Mouse (Mus musculus) macrophage (primary cell): Measurements from ENCODE around the gene Ripor3. TPM values are rescaled to one million over a fixed set of nuclear protein-coding genes. Genes with fewer than 3 reads are reported as not detected.

ENCODE experiments used
- H3K27ac ChIP-seq: fragments of 350-480 bp; formaldehyde crosslinking; 2 replicates; pipeline ENCODE4 v1.9.0; 2021
- H3K36me3 ChIP-seq: fragments of 350-480 bp; formaldehyde crosslinking; 2 replicates; pipeline ENCODE4 v1.9.0; 2021; ENCODE audit errors: inconsistent target
- H3K4me3 ChIP-seq: fragments of 350-480 bp; formaldehyde crosslinking; 2 replicates; pipeline ENCODE4 v1.9.0; 2021; ENCODE audit errors: inconsistent target
- H3K79me2 ChIP-seq: fragments of 350-480 bp; formaldehyde crosslinking; 2 replicates; pipeline ENCODE4 v1.9.0; 2021; ENCODE audit errors: inconsistent target
- WGBS: methylation state at CpG from one replicate; pipeline ENCODE4 v1.1.7; 2026; ENCODE audit warnings: inconsistent platforms; ENCODE audit not compliant: missing documents; 5-methylcytosine and 5-hydroxymethylcytosine counted together
- polyA plus RNA-seq: library from polyadenylated mRNA; stranded (reverse); fragments of 250-400 nt; gene quantifications from 3 replicates; pipeline ENCODE4 v1.2.4, GENCODE M21; 2018; ENCODE audit warnings: inconsistent platforms

The Ripor3 gene
- polyA plus RNA-seq, 1 experiment from 2014 or later: not detected

DNA sequence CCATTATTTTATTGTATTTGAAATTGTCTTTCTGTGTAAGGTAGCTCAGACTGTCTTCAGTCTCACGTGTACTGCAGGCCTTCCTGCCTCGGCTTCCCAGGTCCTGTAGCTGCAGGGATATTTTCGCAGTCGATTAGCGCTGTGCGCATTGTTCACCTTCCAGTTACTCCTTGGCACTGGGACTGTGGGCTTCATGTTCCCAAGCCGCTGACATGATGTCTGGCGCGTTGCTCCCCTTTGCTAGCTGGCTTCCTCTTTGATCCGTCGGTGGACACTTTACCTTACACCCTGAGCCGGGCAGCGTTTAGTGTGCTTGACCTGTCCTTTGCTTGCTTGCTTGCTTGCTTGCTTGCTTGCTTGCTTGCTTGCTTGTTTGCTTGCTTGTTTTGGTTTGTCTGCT, 61.9 kb downstream of the Ripor3 start:
- WGBS: 45% methylated on average over 13 of the region's 13 CpGs
- Histone ChIP-seq H3K27ac (peak overlapping the region; percentile 98), H3K79me2 (peaks cover 93% of the 10 kb centered on the region), H3K36me3 (peaks cover 6% of the 10 kb centered on the region; the same call in 1 of the 2 replicates), H3K4me3 (no peak overlapping the region)

- 52% methylated on average over 6 of the region's 6 CpGs for WGBS
- Histone ChIP-seq H3K4me3 (no peak overlapping the region), H3K27ac (peak overlapping the region; percentile 98), H3K79me2 (peaks cover 93% of the 10 kb centered on the region), H3K36me3 (peaks cover 3% of the 10 kb centered on the region; the same call in 1 of the 2 replicates)
Observed at GRCm38 (mm10) chr2:167948047-167948446, 62.4 kb downstream of the Ripor3 start.

GRCm38 (mm10) chr2:167947251-167947650, 63.2 kb downstream of the Ripor3 start:
- peaks cover 93% of the 10 kb centered on the region for H3K79me2 ChIP-seq
- peak overlapping the region; percentile 98 for H3K27ac ChIP-seq
- 0 out of 2 replicates have a peak, but pooled peaks cover under 1% of the 10 kb centered on the region for H3K36me3 ChIP-seq
- WGBS: 89% methylated on average over 3 of the region's 3 CpGs
- no peak overlapping the region for H3K4me3 ChIP-seq

GRCm38 (mm10) chr2:167945451-167945850, 65.0 kb downstream of the Ripor3 start:
- WGBS: 84% methylated on average over 5 of the region's 5 CpGs

GRCm38 (mm10) chr2:167944193-167944592, 66.2 kb downstream of the Ripor3 start:
- H3K79me2 ChIP-seq: peaks cover 96% of the 10 kb centered on the region
- H3K27ac ChIP-seq: no peak overlapping the region
- H3K4me3 ChIP-seq: no peak overlapping the region
- WGBS: 83% methylated on average over 3 of the region's 3 CpGs
- H3K36me3 ChIP-seq: no peaks in the 10 kb centered on the region; the same call in 1 of the 2 replicates

More at GRCm38 (mm10) chr2:167945451-167945850, 65.0 kb downstream of the Ripor3 start:
- Histone ChIP-seq H3K4me3 (no peak overlapping the region), H3K79me2 (peaks cover 93% of the 10 kb centered on the region), H3K27ac (no peak overlapping the region), H3K36me3 (no peaks in the 10 kb centered on the region; the same call in 1 of the 2 replicates)

DNA sequence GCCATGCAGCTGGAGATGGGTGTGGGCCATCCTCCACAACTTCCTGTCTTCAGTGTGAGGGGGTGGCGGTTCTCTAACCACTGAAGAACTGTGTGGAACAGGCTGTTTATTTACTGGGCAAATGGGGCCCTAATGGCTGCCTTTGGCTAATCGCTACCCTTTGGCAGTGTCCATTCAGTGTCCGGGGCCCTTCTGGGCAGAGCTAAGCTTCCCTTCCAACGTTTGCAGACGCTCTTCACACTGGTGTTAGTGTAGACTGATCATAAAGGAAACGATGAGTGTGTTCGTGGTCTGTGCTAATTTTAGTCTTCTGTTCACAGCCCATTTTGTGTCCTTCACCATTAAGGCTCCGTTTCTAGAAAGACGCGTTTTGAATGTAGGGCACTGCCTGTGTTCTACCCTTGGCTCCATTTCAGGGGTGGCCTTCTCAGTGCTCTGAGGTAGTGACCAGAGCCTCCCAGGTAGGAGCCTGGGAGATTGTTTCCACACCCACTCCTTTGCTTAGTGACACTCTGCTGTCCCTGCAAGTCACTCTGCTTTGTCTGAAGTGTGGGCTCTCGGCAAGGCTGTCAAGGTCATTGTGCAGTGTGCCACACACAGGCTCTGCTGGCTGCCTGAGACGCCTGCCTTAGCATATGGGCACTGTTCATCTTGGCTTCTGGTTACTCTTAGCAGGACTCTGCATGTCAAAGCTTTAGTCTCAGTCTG, 67.3 kb downstream of the Ripor3 start:
- Histone ChIP-seq H3K27ac (peak overlapping the region; percentile 73), H3K4me3 (no peak overlapping the region)
- WGBS: 12% methylated on average over 11 of the region's 12 CpGs

DNA sequence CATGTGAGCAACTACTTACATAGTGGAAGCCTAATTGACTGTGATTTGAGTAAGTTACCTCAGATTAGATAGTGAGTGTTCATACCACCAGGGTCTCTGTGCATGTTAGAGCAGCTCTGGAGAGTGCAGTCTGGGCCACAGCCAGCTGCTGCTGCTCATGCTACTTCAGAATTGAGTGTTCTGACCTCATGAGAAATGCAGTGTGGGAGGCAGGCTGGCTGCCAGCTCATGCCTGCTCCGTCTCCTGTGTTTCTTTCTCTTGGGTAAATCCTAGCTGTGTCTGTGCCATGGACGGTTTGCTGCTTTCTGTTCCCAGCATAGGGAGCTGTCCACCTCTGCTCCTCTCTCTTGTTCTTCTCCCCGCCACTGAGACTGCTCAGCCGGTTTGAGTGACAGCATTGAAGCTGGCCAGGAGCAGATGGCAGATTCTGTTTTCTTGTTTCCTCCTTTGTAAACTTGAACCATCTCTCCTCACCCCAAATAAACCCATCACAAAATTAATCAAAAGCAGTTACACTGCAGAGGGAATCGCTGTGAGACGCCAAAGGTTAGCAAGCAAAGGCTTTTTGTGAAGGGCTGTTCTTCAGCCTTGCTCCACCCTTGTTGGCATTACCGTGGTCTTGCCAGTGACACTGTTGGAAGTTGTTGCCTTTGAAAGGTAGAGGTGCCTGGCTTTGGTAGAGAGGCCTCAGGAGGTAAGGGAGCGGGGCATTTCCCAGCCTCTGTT, 68.1 kb downstream of the Ripor3 start:
- H3K27ac ChIP-seq: peak overlapping the region; percentile 73
- H3K4me3 ChIP-seq: no peak overlapping the region
- 27% methylated on average over 8 of the region's 8 CpGs for WGBS
- peaks cover 100% of the 10 kb centered on the region for H3K79me2 ChIP-seq
- H3K36me3 ChIP-seq: no peaks in the 10 kb centered on the region; the same call in 1 of the 2 replicates

More for the DNA sequence above, 67.3 kb downstream of the Ripor3 start:
- no peaks in the 10 kb centered on the region; the same call in 1 of the 2 replicates for H3K36me3 ChIP-seq
- H3K79me2 ChIP-seq: peaks cover 100% of the 10 kb centered on the region

DNA sequence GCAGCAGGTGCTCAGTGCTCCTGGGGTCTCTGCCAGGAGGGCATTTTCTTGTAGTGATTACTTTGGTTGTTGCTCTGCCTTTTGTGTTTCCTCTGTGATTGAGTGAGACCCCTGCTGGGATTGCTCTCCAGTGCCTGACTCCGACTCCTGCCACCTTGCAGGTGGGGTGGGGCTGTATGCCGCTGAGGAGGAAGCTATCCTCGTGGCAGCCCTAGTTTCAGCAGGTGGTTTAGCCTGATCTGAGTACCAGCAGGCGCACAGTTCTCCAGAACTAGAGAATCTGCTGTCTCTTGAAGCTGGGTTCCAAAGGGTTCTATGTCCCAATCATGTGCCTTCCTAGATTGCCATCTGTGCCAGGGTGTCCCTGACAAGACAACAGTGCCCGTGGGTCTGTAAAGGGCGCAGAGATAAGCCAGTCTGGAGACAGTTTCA, 68.7 kb downstream of the Ripor3 start:
- peaks cover 100% of the 10 kb centered on the region for H3K79me2 ChIP-seq
- whole genome bisulfite sequencing: 43% methylated on average over 6 of the region's 6 CpGs
- no peak overlapping the region for H3K4me3 ChIP-seq
- H3K27ac ChIP-seq: peak overlapping the region; percentile 73
- no peaks in the 10 kb centered on the region; the same call in 1 of the 2 replicates for H3K36me3 ChIP-seq

DNA sequence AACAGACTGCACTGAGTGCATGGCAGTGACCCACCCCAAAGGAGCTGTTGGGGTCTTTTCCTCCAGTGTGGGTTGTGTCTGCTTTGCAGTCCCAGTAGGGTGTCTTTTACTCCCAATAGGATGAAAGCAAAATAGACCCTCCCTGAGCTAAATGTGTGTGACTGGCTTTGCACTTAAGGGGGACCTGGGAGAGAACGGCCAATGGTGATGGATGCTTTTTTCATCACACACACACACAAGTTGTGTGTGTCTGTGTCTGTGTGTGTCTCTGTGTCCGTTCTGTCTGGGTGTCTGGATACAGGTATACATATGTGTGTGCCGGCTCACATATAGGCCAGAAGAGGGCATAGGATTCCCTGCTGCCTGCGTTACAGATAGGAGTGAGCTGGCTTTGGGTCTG, 69.1 kb downstream of the Ripor3 start:
- WGBS: 90% methylated on average over 2 of the region's 4 CpGs
- no peak overlapping the region for H3K4me3 ChIP-seq
- peak overlapping the region; percentile 73 for H3K27ac ChIP-seq
- H3K36me3 ChIP-seq: no peaks in the 10 kb centered on the region; the same call in 1 of the 2 replicates
- peaks cover 100% of the 10 kb centered on the region for H3K79me2 ChIP-seq

DNA sequence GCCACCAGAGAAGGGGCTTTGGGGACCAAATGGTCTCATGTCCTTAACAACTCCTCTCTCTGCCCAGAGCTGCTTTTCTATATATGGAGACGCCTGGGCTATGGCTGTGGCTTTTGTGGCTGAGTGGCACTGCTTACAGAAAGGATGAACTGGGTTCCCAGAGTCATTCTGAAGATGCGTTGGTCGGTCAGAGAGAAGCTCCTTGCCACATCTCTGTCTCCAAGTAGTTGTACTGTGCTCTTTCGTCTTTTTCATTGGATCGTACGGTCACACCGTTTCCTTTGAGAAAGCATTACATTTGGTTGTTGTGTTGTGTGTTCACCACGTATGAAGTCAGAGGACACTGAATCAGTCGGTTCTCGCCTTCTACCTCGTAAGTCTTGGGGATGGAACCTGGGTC, 69.8 kb downstream of the Ripor3 start:
- Histone ChIP-seq H3K4me3 (no peak overlapping the region), H3K36me3 (peaks cover 2% of the 10 kb centered on the region; the same call in 1 of the 2 replicates), H3K27ac (no peak overlapping the region), H3K79me2 (peaks cover 100% of the 10 kb centered on the region)
- WGBS: 66% methylated on average over 11 of the region's 11 CpGs

DNA sequence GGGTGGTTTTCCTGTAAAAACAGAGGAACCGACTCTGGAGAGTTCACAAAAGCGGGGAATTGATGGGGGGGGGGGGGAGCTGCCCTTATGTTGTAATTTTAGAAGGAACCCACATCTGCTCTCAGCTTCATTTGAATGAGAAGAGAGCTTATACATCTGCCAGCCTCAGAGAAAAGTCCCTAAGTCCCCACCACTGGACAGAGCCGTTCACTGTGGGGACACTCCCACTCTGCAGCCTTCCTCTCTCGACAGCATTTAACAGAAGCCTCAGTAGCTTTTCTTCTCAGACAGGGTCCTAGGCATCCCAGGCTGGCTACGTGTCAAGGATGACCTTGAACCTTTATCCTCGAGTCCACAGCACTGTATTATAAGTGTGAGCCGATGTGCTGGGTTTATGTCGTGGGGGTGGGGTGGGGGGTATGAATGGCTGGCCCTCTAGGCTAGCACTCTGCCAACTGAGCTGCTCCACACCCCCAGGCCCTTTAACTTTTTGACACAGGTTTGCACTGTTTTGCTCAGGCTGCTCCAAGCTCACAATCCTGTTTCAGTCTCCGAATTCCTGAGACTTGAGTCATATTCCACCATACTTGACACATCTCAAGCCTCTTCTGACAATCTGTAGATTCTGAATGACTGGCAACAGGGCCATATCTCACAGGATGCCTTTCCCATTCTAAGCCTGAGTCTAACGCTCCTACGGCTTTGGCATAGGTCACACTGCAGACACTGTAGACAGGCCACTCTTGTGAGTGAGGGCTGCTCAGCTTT, 70.6 kb downstream of the Ripor3 start:
- Histone ChIP-seq H3K4me3 (no peak overlapping the region), H3K27ac (no peak overlapping the region), H3K79me2 (peaks cover 100% of the 10 kb centered on the region), H3K36me3 (peaks cover 7% of the 10 kb centered on the region; the same call in 1 of the 2 replicates)
- 69% methylated on average over 9 of the region's 11 CpGs for WGBS

- H3K27ac ChIP-seq: no peak overlapping the region
- WGBS: 50% methylated on average over 4 of the region's 4 CpGs
Observed at GRCm38 (mm10) chr2:167939204-167939603, 71.2 kb downstream of the Ripor3 start.

GRCm38 (mm10) chr2:167938786-167939185, 71.6 kb downstream of the Ripor3 start:
- Histone ChIP-seq H3K4me3 (no peak overlapping the region), H3K27ac (no peak overlapping the region), H3K79me2 (peaks cover 100% of the 10 kb centered on the region), H3K36me3 (peaks cover 7% of the 10 kb centered on the region; the same call in 1 of the 2 replicates)
- WGBS: 72% methylated on average over 3 of the region's 3 CpGs

More at GRCm38 (mm10) chr2:167939204-167939603, 71.2 kb downstream of the Ripor3 start:
- Histone ChIP-seq H3K36me3 (peaks cover 7% of the 10 kb centered on the region; the same call in 1 of the 2 replicates), H3K79me2 (peaks cover 100% of the 10 kb centered on the region), H3K4me3 (no peak overlapping the region)

- peaks cover 87% of the 10 kb centered on the region for H3K79me2 ChIP-seq
- H3K4me3 ChIP-seq: no peak overlapping the region
- WGBS: 100% methylated on average over 3 of the region's 3 CpGs
- peaks cover 7% of the 10 kb centered on the region; the same call in 1 of the 2 replicates for H3K36me3 ChIP-seq
- H3K27ac ChIP-seq: no peak overlapping the region
Observed at GRCm38 (mm10) chr2:167935956-167936355, 74.5 kb downstream of the Ripor3 start.
